Mouse (Mus musculus): ENCODE results near the gene Acvr1b.
A peak's percentile ranks its signal among the peaks of the same experiment; 100 is the strongest.

- TF ChIP-seq POLR2A (IDR thresholded peaks at IDR 0.05; ENCODE audit: borderline replicate concordance, insufficient read depth, low read length) (no peak), CTCF (IDR thresholded peaks at IDR 0.05; ENCODE audit: borderline replicate concordance, insufficient read depth, low read depth, low read length) (peak; percentile 91)
These were observed 47.6 kb downstream of the Acvr1b start for GRCm38 (mm10) chr15:101221298-101222104.
